Mouse (Mus musculus): Measurements from ENCODE around the gene Manbal. TPM values are rescaled to one million over a fixed set of nuclear protein-coding genes. Genes with fewer than 3 reads are reported as not detected.

Gene Manbal
- 38.2 and 62.2 TPM in 2 replicates for polyA plus RNA-seq (2014; fragmentation: Nextera tagmentation; extraction: Ambion mirVana)

DNA sequence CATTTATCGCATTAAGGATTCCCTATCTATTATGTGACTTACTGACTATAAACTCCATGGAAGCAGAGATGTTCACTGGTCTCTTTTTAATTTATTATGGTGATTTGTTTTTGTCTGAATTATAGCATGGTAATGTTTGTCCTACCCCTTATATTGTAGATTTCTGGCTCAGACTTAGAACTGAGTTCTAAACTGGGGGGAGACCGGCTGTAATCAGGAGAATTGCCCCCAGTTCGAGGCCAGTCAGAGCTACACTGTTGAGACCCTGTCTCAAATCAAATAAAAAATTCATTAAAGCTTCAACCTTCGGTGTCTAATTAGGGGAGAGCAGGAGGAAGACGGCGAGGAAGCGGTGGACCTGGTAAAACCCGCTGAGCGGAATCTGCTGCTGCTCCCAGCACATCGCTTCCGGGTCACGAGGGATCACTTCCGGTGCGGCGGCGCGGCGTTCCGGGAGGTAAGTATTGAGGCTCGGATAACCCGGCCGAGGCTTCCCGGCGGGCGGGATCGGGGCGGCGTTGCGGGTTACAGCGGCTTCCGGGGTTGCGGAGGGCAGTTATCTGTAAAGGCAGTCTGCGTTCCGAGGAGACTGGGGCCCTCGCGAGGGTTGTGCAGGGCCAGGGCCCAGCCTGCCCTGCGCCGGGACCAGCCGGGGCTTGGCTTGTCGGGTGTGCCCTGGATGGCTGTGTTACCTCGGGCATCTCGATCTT is at the start of gene Manbal:
Gene Manbal, plus strand, starts transcription at position 411 of the 710 bp plus-strand sequence.
- Histone ChIP-seq H3K4me1 (ENCODE audit: control insufficient read depth, insufficient read depth, low read length) (peaks cover 14% of the 10 kb centered on the region), H3K4me2 (replicated peaks; ENCODE audit: low read depth, low read length) (peak within 1 kb of the TSS; percentile 85), H3K27ac (ENCODE audit: low read depth, low read length) (peak within 1 kb of the TSS; percentile 86), H3K9me3 (ENCODE audit: control insufficient read depth, low read length) (no peaks in the 10 kb centered on the region), H3K27me3 (ENCODE audit: control insufficient read depth, insufficient read depth, low read length) (no peaks in the 10 kb centered on the region), H3K9ac (ENCODE audit: low read depth, low read length) (peak within 1 kb of the TSS; percentile 91), H3K4me3 (ENCODE audit: low read length) (peak within 1 kb of the TSS; percentile 75), H3K36me3 (ENCODE audit: control insufficient read depth, insufficient read depth, low read length) (peaks cover 4% of the 10 kb centered on the region; the same call in 1 of the 2 replicates)
- ATAC-seq (ENCODE audit: low FRiP score, low TSS enrichment): peak; percentile 86
- 4% methylated on average over 42 of the region's 42 CpGs for WGBS

DNA sequence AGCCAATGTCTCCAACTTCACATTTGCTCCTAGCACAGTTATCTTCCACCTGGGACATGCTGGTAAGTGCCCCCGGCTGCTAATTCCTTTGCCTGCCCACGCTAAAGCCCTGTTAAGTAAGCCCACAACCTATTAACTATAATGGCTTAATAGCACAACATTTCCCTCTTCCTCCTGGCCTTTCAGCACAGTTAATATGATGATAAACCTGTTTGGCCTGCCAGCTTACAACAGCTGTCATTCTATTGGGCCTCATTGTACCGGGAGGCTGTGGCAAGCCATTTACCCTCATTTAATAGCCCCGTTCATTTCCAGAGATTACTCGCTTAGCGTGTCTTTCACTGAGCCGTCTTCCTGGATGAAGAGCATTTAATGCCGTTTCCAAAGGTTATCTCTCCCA is 47.3 kb upstream of the Manbal start:
- no peak for ATAC-seq (ENCODE audit: low FRiP score, low TSS enrichment)
- H3K36me3 ChIP-seq (ENCODE audit: control insufficient read depth, insufficient read depth, low read length): peaks cover 94% of the 10 kb centered on the region
- H3K4me2 ChIP-seq (replicated peaks; ENCODE audit: low read depth, low read length): no peak overlapping the region
- H3K4me3 ChIP-seq (ENCODE audit: low read length): no peak overlapping the region
- no peak overlapping the region for H3K9ac ChIP-seq (ENCODE audit: low read depth, low read length)
- no peak overlapping the region for H3K27ac ChIP-seq (ENCODE audit: low read depth, low read length)
- H3K27me3 ChIP-seq (ENCODE audit: control insufficient read depth, insufficient read depth, low read length): no peaks in the 10 kb centered on the region
- H3K9me3 ChIP-seq (ENCODE audit: control insufficient read depth, low read length): no peaks in the 10 kb centered on the region
- 66% methylated on average over 8 of the region's 8 CpGs for WGBS
- no peaks in the 10 kb centered on the region for H3K4me1 ChIP-seq (ENCODE audit: control insufficient read depth, insufficient read depth, low read length)

DNA sequence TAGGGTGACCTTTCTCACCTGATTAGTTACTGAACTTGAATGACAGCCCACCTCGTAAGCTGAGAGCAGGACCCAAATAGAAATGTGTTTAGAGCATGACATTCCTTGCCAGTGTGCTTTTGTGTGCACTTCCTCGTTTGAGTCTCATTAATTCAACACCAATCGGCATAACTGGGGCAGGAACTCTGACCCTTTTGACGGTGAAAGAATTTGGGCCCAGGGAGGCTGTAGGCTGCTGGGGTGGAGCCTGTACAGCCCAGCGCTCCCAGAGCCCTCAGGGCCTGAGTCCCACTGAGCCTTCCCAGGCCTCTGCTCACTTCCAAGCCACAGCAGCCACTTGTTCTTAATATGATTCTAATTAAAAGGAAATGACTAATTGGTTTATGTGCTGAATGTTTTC is 46.5 kb upstream of the Manbal start:
- Histone ChIP-seq H3K4me2 (replicated peaks; ENCODE audit: low read depth, low read length) (no peak overlapping the region), H3K4me3 (ENCODE audit: low read length) (no peak overlapping the region), H3K9ac (ENCODE audit: low read depth, low read length) (no peak overlapping the region), H3K27me3 (ENCODE audit: control insufficient read depth, insufficient read depth, low read length) (no peaks in the 10 kb centered on the region), H3K9me3 (ENCODE audit: control insufficient read depth, low read length) (no peaks in the 10 kb centered on the region), H3K27ac (ENCODE audit: low read depth, low read length) (no peak overlapping the region), H3K36me3 (ENCODE audit: control insufficient read depth, insufficient read depth, low read length) (peaks cover 93% of the 10 kb centered on the region), H3K4me1 (ENCODE audit: control insufficient read depth, insufficient read depth, low read length) (no peaks in the 10 kb centered on the region)
- 70% methylated on average over 5 of the region's 5 CpGs for WGBS
- ATAC-seq (ENCODE audit: low FRiP score, low TSS enrichment): no peak

DNA sequence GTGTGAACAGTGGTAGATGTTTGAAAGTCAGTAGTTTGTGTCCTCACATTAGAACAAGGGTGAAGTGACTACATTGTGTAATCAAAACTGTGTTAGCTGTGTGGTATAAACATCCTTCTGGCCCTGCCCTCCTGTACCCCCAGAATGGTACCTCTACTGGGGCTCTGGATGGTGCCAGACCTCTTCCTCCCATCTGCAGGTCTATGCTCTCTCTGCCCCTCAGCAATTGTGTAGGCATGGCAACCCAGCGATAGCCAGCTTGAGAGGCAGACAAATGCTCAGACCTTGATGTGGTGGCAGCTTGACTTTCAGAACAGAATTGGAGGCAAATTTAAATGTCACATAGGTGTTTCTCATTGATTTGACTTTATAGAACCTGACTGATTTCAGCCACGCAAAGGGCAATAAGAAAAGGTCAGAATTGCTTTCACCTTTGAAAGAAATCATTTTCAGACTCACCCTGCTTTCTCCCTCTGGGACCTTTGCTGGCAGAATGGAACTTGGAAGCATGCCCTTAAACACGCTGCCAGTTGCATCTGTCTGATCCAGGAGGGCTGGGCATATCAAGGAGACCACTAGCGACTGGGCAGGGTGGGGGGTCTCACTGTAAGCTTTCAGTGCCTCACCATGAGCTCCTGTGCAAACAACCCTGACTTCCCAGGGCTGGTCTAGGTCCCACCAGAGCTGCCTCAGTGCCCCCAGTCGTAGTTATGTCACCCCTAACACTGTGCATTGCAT is 45.2 kb upstream of the Manbal start:
- ATAC-seq (ENCODE audit: low FRiP score, low TSS enrichment): no peak

DNA sequence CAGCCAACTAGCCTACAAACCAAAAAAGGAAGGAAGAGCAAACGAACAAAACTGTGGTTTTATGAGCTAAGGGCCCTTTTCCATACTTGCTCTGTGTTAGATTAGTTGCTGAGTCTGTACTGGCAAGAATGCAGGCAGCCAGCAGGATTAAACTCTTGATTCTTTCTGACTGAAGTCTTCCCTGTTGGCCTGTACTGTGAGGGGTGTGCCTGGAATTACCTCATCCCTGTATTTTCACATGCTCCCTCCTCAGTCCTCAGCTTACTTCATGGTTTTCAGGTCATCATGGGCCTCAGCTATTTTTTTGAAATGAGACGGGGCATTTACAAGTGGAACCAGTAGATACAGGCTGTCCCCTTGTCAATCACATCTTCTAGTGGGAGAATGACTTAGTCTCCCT is 42.2 kb upstream of the Manbal start:
- peaks cover 72% of the 10 kb centered on the region for H3K36me3 ChIP-seq (ENCODE audit: control insufficient read depth, insufficient read depth, low read length)

More for the DNA sequence above, 45.2 kb upstream of the Manbal start:
- Histone ChIP-seq H3K4me2 (replicated peaks; ENCODE audit: low read depth, low read length) (no peak overlapping the region), H3K9ac (ENCODE audit: low read depth, low read length) (no peak overlapping the region), H3K4me1 (ENCODE audit: control insufficient read depth, insufficient read depth, low read length) (no peaks in the 10 kb centered on the region), H3K9me3 (ENCODE audit: control insufficient read depth, low read length) (no peaks in the 10 kb centered on the region), H3K4me3 (ENCODE audit: low read length) (no peak overlapping the region), H3K27ac (ENCODE audit: low read depth, low read length) (no peak overlapping the region), H3K27me3 (ENCODE audit: control insufficient read depth, insufficient read depth, low read length) (no peaks in the 10 kb centered on the region), H3K36me3 (ENCODE audit: control insufficient read depth, insufficient read depth, low read length) (peaks cover 93% of the 10 kb centered on the region)
- WGBS: 86% methylated on average over 5 of the region's 5 CpGs

DNA sequence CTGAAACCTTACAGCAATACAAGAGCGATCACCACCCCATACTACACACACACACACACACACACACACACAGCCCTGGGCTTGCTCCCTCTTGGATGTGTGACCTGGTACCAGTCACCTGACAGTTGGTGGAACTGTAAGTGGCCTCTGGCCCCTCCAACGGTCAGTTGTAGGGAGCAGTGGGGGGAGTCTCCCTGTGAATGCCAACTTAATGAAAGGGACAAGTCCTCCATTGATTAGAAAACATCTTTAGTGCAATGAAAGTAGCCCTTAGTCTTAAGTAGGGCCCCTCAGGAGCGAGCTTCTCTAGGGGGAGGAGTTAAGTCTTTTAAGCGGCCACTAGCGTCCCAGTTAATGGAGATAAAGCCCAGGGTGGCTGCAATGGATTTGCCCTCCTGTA is 39.3 kb upstream of the Manbal start:
- H3K36me3 ChIP-seq (ENCODE audit: control insufficient read depth, insufficient read depth, low read length): peaks cover 44% of the 10 kb centered on the region
- no peak for ATAC-seq (ENCODE audit: low FRiP score, low TSS enrichment)
- H3K9ac ChIP-seq (ENCODE audit: low read depth, low read length): no peak overlapping the region
- no peak overlapping the region for H3K4me2 ChIP-seq (replicated peaks; ENCODE audit: low read depth, low read length)
- no peaks in the 10 kb centered on the region for H3K27me3 ChIP-seq (ENCODE audit: control insufficient read depth, insufficient read depth, low read length)
- H3K4me3 ChIP-seq (ENCODE audit: low read length): no peak overlapping the region
- H3K4me1 ChIP-seq (ENCODE audit: control insufficient read depth, insufficient read depth, low read length): no peaks in the 10 kb centered on the region
- no peaks in the 10 kb centered on the region for H3K9me3 ChIP-seq (ENCODE audit: control insufficient read depth, low read length)
- no peak overlapping the region for H3K27ac ChIP-seq (ENCODE audit: low read depth, low read length)
- 43% methylated on average over 5 of the region's 5 CpGs for WGBS

More for the DNA sequence above, 42.2 kb upstream of the Manbal start:
- no peak overlapping the region for H3K9ac ChIP-seq (ENCODE audit: low read depth, low read length)
- H3K27ac ChIP-seq (ENCODE audit: low read depth, low read length): no peak overlapping the region
- ATAC-seq (ENCODE audit: low FRiP score, low TSS enrichment): no peak
- 91% methylated on average over 2 of the region's 2 CpGs for WGBS
- no peak overlapping the region for H3K4me2 ChIP-seq (replicated peaks; ENCODE audit: low read depth, low read length)
- no peak overlapping the region for H3K4me3 ChIP-seq (ENCODE audit: low read length)
- H3K27me3 ChIP-seq (ENCODE audit: control insufficient read depth, insufficient read depth, low read length): no peaks in the 10 kb centered on the region
- H3K9me3 ChIP-seq (ENCODE audit: control insufficient read depth, low read length): no peaks in the 10 kb centered on the region
- no peaks in the 10 kb centered on the region for H3K4me1 ChIP-seq (ENCODE audit: control insufficient read depth, insufficient read depth, low read length)

DNA sequence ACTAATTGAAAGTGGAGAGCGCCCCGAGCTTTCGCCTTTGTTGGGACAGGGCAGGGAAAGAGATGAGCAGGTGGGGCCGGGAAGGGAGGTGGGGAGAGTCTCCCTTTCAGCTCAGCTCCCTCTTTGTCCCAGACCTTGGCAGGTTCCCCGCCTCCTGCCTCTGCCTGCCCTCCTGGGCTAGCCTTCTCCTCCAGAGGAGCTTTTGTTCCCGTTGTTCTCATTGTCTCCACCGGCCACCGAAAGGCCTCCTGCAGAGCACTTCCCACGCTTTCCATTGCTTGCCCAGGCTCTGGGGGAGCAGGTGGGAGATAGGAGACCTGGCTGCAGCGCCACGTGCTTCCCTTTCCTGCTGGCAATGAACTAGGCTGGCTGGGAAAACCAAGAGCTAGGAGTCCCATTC is 38.8 kb upstream of the Manbal start:
- Histone ChIP-seq H3K27ac (ENCODE audit: low read depth, low read length) (no peak overlapping the region), H3K27me3 (ENCODE audit: control insufficient read depth, insufficient read depth, low read length) (no peaks in the 10 kb centered on the region), H3K9me3 (ENCODE audit: control insufficient read depth, low read length) (no peaks in the 10 kb centered on the region), H3K36me3 (ENCODE audit: control insufficient read depth, insufficient read depth, low read length) (peaks cover 39% of the 10 kb centered on the region), H3K9ac (ENCODE audit: low read depth, low read length) (no peak overlapping the region), H3K4me3 (ENCODE audit: low read length) (no peak overlapping the region), H3K4me2 (replicated peaks; ENCODE audit: low read depth, low read length) (no peak overlapping the region), H3K4me1 (ENCODE audit: control insufficient read depth, insufficient read depth, low read length) (no peaks in the 10 kb centered on the region)
- ATAC-seq (ENCODE audit: low FRiP score, low TSS enrichment): no peak
- 31% methylated on average over 11 of the region's 11 CpGs for WGBS

DNA sequence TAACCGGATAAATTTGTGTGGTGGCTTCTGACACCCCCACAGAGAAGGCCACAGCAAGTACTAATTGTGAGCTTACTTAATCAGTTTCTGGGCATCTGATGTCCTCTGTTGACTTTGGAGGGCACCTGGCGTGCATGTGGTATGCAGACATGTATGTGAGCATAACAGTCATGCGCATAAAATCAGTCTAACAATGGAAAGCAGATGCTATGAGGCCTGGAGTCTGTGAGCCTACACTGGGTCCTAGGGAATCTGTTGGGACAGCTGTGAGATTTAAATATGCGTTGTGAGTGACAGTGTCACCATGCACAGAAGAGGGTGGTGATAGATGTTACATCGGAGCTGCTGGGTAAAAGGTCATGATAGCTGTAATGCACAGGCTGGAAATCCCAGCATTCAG is 35.3 kb upstream of the Manbal start:
- WGBS: 88% methylated on average over 5 of the region's 5 CpGs
- no peak overlapping the region for H3K4me3 ChIP-seq (ENCODE audit: low read length)
- H3K27ac ChIP-seq (ENCODE audit: low read depth, low read length): no peak overlapping the region
- no peaks in the 10 kb centered on the region for H3K27me3 ChIP-seq (ENCODE audit: control insufficient read depth, insufficient read depth, low read length)
- H3K4me2 ChIP-seq (replicated peaks; ENCODE audit: low read depth, low read length): no peak overlapping the region
- no peak for ATAC-seq (ENCODE audit: low FRiP score, low TSS enrichment)
- no peaks in the 10 kb centered on the region for H3K9me3 ChIP-seq (ENCODE audit: control insufficient read depth, low read length)
- H3K9ac ChIP-seq (ENCODE audit: low read depth, low read length): no peak overlapping the region
- H3K4me1 ChIP-seq (ENCODE audit: control insufficient read depth, insufficient read depth, low read length): no peaks in the 10 kb centered on the region
- peaks cover 7% of the 10 kb centered on the region; the same call in 1 of the 2 replicates for H3K36me3 ChIP-seq (ENCODE audit: control insufficient read depth, insufficient read depth, low read length)

DNA sequence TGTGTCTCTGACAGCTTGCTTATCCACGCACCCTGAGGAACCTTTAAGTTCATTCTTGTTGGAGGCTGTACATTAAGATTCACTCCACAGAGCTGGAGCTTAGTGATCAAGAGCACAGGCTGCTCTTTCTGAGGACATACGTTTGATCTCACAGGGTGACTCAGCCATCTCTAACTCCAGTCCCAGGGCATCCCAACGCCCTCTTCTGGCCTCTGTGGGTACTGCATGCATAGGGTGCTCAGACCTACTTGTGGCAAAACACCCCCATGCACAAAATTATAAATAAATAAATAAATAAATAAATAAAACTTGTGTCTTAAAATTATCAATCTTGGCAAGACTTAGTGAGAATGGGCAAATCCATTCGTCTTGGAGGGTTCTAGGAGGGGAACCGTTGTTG is 28.7 kb upstream of the Manbal start:
- H3K9ac ChIP-seq (ENCODE audit: low read depth, low read length): no peak overlapping the region
- H3K9me3 ChIP-seq (ENCODE audit: control insufficient read depth, low read length): no peaks in the 10 kb centered on the region
- H3K36me3 ChIP-seq (ENCODE audit: control insufficient read depth, insufficient read depth, low read length): no peaks in the 10 kb centered on the region
- no peak for ATAC-seq (ENCODE audit: low FRiP score, low TSS enrichment)
- no peak overlapping the region for H3K4me2 ChIP-seq (replicated peaks; ENCODE audit: low read depth, low read length)
- H3K4me1 ChIP-seq (ENCODE audit: control insufficient read depth, insufficient read depth, low read length): no peaks in the 10 kb centered on the region
- H3K4me3 ChIP-seq (ENCODE audit: low read length): no peak overlapping the region
- 44% methylated on average over 5 of the region's 5 CpGs for WGBS
- H3K27ac ChIP-seq (ENCODE audit: low read depth, low read length): no peak overlapping the region
- H3K27me3 ChIP-seq (ENCODE audit: control insufficient read depth, insufficient read depth, low read length): no peaks in the 10 kb centered on the region

Data from kidney, embryonic 14.5 days (tissue).